ENCODE assay signal across 32 mouse cellular contexts in the genomic region with DNA sequence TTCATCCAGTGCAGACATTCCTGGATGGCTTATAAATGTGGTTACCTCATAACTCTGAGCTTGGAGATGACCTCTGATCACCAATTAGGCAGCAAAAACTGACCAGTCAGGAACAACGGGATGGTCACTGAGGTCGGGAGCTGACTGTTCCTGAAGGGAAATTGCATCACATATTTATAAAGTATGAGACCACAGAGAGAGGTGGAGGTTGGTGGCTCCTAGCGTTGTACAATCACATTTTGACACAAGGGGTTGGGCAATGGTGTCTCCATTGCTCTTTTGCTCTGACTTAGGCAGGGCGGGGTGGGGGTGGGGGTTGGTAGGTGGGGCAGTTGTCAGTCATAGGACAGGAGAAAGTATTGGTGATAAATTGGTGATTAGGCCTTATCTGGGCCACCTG. TPM values are rescaled to one million over a fixed set of nuclear protein-coding genes. Genes with fewer than 3 reads are reported as not detected.
A peak's percentile ranks its signal among the peaks of the same experiment; 100 is the strongest.
DNase-seq lines count a peak whose midpoint lies in the region; ATAC-seq and TF ChIP-seq lines count a peak whose summit lies in the region.
"Had no signal": no experiment of that assay in that cellular context is flagged by ENCODE, and none has a peak within 500 bp of the region (broad histone marks: within the 10 kb centered on the region; RNA-seq: fewer than 3 reads in every experiment).

No protein-coding gene starts in this region.

- no peak overlapping the region for H3K27ac ChIP-seq in heart, adult 2 months
- H3K27ac ChIP-seq in lung, postnatal 0 days (ENCODE audit: low read length), result no peak overlapping the region
- H3K27ac ChIP-seq in bone marrow macrophage, adult 2 months (ENCODE audit: insufficient read depth, low read depth, low read length), result peak overlapping the region; percentile 99
- H3K27ac ChIP-seq: embryonic facial prominence, embryonic 12.5 days; forebrain, embryonic 12.5 days; left cerebral cortex, adult 2 months; limb, embryonic 15.5 days; neural tube, embryonic 13.5 days had no signal

- 0 out of 2 replicates have a peak, but pooled peaks have one; percentile 35 for ATAC-seq in lung, postnatal 0 days
- ATAC-seq in megakaryocyte progenitor cell, adult 5-6 weeks (replicated peaks; ENCODE audit: poor library complexity), result peak; percentile 49

- no peak for TF ChIP-seq EP300 in heart, adult 2 months (IDR thresholded peaks at IDR 0.05; ENCODE audit: insufficient read depth, low read depth, low read length)
- TF ChIP-seq EP300 in lung, postnatal 0 days (IDR thresholded peaks at IDR 0.05), result peak; percentile 26; the same call in 1 of the 2 replicates

- no peaks in the 10 kb centered on the region; the same call in 1 of the 2 replicates for H3K36me3 ChIP-seq in heart, adult 2 months (ENCODE audit: control insufficient read depth, insufficient read depth, low read length)
- H3K36me3 ChIP-seq in lung, postnatal 0 days (ENCODE audit: insufficient read depth, low read length), result no peaks in the 10 kb centered on the region
- H3K36me3 ChIP-seq: embryonic facial prominence, embryonic 12.5 days; forebrain, embryonic 12.5 days; heart, embryonic 12.5 days; limb, embryonic 15.5 days; neural tube, embryonic 13.5 days had no signal

- DNase-seq in heart, adult 2 months, result peak; percentile 1 to 7
- DNase-seq in heart, adult 8-10 months (ENCODE audit: low spot score), result no peak
- DNase-seq in lung, postnatal 0 days (ENCODE audit: low spot score), result peak; percentile 34
- no peak for DNase-seq in lung, adult 2 months
- DNase-seq in c-Kit-positive CD71-positive TER-119-positive erythroid progenitor cells, embryonic 14.5 days (ENCODE audit: low spot score), result no peak
- no peak for DNase-seq in right cerebral cortex, adult 18-20 months
- DNase-seq: adrenal gland, postnatal 25 days; cerebellum, adult 18-20 months; cerebellum, postnatal 25 days; gastrocnemius, postnatal 36 days; heart, postnatal 10 days; kidney, adult 2 months; kidney, postnatal 10 days; left cerebral cortex, postnatal 4 days; midbrain, embryonic 14.5 days; retina, postnatal 1 day; right cerebral cortex, postnatal 4 days; thymus, postnatal 25 days had no signal

- 64% methylated on average over 4 of the region's 4 CpGs for WGBS in heart, adult 2 months
- 60% methylated on average over 4 of the region's 4 CpGs for WGBS in lung, postnatal 0 days
- 68% methylated on average over 4 of the region's 4 CpGs for WGBS in lung, adult 2 months

- H3K4me3 ChIP-seq in heart, adult 2 months, result no peak overlapping the region
- no peak overlapping the region for H3K4me3 ChIP-seq in lung, postnatal 0 days (ENCODE audit: low read depth, low read length)
- H3K4me3 ChIP-seq in lung, adult 2 months (replicated peaks; ENCODE audit: extremely low read depth, low read depth, low read length), result no peak overlapping the region
- H3K4me3 ChIP-seq in bone marrow macrophage, adult 2 months (ENCODE audit: insufficient read depth, low read length), result no peak overlapping the region
- H3K4me3 ChIP-seq: embryonic facial prominence, embryonic 12.5 days; erythroblast, embryonic 14.5 days; forebrain, embryonic 12.5 days; heart, embryonic 12.5 days; left cerebral cortex, adult 2 months; limb, embryonic 15.5 days; myocyte; neural tube, embryonic 13.5 days had no signal

- no peaks in the 10 kb centered on the region for H3K27me3 ChIP-seq in heart, adult 2 months (ENCODE audit: control insufficient read depth, insufficient read depth, low read length)
- no peaks in the 10 kb centered on the region for H3K27me3 ChIP-seq in lung, postnatal 0 days (replicated peaks; ENCODE audit: insufficient read depth, low read length)
- H3K27me3 ChIP-seq: embryonic facial prominence, embryonic 12.5 days; heart, embryonic 12.5 days; limb, embryonic 15.5 days; megakaryocyte, embryonic 14.5 days; neural tube, embryonic 13.5 days had no signal

- no peaks in the 10 kb centered on the region for H3K9me3 ChIP-seq in lung, postnatal 0 days (ENCODE audit: low read length)
- H3K9me3 ChIP-seq: embryonic facial prominence, embryonic 12.5 days; forebrain, embryonic 12.5 days; heart, embryonic 12.5 days; limb, embryonic 15.5 days; megakaryocyte, embryonic 14.5 days; neural tube, embryonic 13.5 days had no signal

- TF ChIP-seq CTCF in heart, adult 2 months (IDR thresholded peaks at IDR 0.05), result no peak
- TF ChIP-seq CTCF in lung, postnatal 0 days (IDR thresholded peaks at IDR 0.05), result no peak
- no peak for TF ChIP-seq CTCF in lung, adult 2 months (IDR thresholded peaks at IDR 0.05; ENCODE audit: insufficient read depth, low read length)
- TF ChIP-seq CTCF in bone marrow macrophage, adult 2 months (IDR thresholded peaks at IDR 0.05; ENCODE audit: low read depth, low read length), result no peak

- no peak for TF ChIP-seq POLR2A in heart, adult 2 months (IDR thresholded peaks at IDR 0.05; ENCODE audit: insufficient read depth, low read depth, low read length)
- TF ChIP-seq POLR2A in lung, adult 2 months (IDR thresholded peaks at IDR 0.05; ENCODE audit: borderline replicate concordance, extremely low read depth, low read depth, low read length), result no peak
- no peak for TF ChIP-seq POLR2A in bone marrow macrophage, adult 2 months (IDR thresholded peaks at IDR 0.05; ENCODE audit: borderline replicate concordance, low read depth, low read length)

- peaks cover 4% of the 10 kb centered on the region for H3K4me1 ChIP-seq in heart, adult 2 months (ENCODE audit: control insufficient read depth, insufficient read depth, low read length)
- no peaks in the 10 kb centered on the region for H3K4me1 ChIP-seq in lung, postnatal 0 days (ENCODE audit: insufficient read depth, low read depth, low read length)
- no peaks in the 10 kb centered on the region; the same call in 1 of the 2 replicates for H3K4me1 ChIP-seq in lung, adult 2 months (ENCODE audit: control insufficient read depth, insufficient read depth, low read length)
- H3K4me1 ChIP-seq in bone marrow macrophage, adult 2 months (ENCODE audit: control insufficient read depth, insufficient read depth, low read length), result peaks cover 33% of the 10 kb centered on the region
- H3K4me1 ChIP-seq: embryonic facial prominence, embryonic 12.5 days; forebrain, embryonic 12.5 days; limb, embryonic 15.5 days; neural tube, embryonic 13.5 days had no signal

- H3K79me2 ChIP-seq in heart, adult 2 months (replicated peaks; ENCODE audit: control insufficient read depth, insufficient read depth, low read length), result no peaks in the 10 kb centered on the region

- intact Hi-C loops in heart, adult 2 months (cut with DNase I), result loop anchor here (5.0 kb wide), 1 partner anchor 49 kb away; no protein-coding TSS in a partner anchor

- no peak overlapping the region for H3K4me2 ChIP-seq in lung, postnatal 0 days (replicated peaks; ENCODE audit: low read depth, low read length)
- H3K4me2 ChIP-seq: embryonic facial prominence, embryonic 12.5 days; forebrain, embryonic 12.5 days; heart, embryonic 12.5 days; limb, embryonic 15.5 days; neural tube, embryonic 13.5 days had no signal

- no peak overlapping the region for H3K9ac ChIP-seq in heart, adult 2 months (ENCODE audit: low read depth, low read length)
- no peak overlapping the region for H3K9ac ChIP-seq in lung, postnatal 0 days (replicated peaks; ENCODE audit: low read depth)
- H3K9ac ChIP-seq: embryonic facial prominence, embryonic 12.5 days; forebrain, embryonic 12.5 days; heart, embryonic 12.5 days; limb, embryonic 15.5 days; neural tube, embryonic 13.5 days had no signal

RNA-seq across cellular contexts. Expression of a gene that starts 1.8 kb away (rescaled TPM):
- total RNA-seq in heart, adult 2 months (2021), result 1 to 10 TPM; 3.4 to 4.3 TPM
- polyA plus RNA-seq in heart, adult 2 months (2012; rRNA removed), result 3.8 and 4.8 TPM in 2 replicates
- 1 to 10 TPM; 1.8 to 4.6 (median 2.3) TPM for total RNA-seq in heart, adult 8-10 months (2022)
- 19.0 and 21.5 TPM in 2 replicates for polyA plus RNA-seq in lung, postnatal 0 days (2015; fragmentation: Nextera tagmentation; extraction: Ambion mirVana)
- polyA plus RNA-seq in lung, adult 2 months (2012; rRNA removed), result 6.5 and 10.1 TPM in 2 replicates
- 346 and 355 TPM in 2 replicates for polyA plus RNA-seq in bone marrow macrophage, adult 2 months (2012; ENCODE audit: insufficient read depth, insufficient read length, missing spikeins)
- 13.3 and 20.8 TPM in 2 replicates for total RNA-seq in megakaryocyte progenitor cell, adult 5-6 weeks (2015)
- 38.8 and 50.9 TPM in 2 replicates for total RNA-seq in megakaryocyte progenitor cell, adult 5-6 weeks (2017)
- polyA plus RNA-seq: erythroblast, embryonic 14.5 days had no signal

RNA-seq across cellular contexts. Expression of a gene that starts 42.5 kb away (rescaled TPM):
- total RNA-seq in heart, adult 2 months (2021), result under 1 TPM; 0.47 to 0.91 TPM
- 0.51 and 0.82 TPM in 2 replicates for polyA plus RNA-seq in heart, adult 2 months (2012; rRNA removed)
- under 1 TPM; 0.43 to 0.76 (median 0.67) TPM for total RNA-seq in heart, adult 8-10 months (2022)
- 0.33 and 0.54 TPM in 2 replicates for polyA plus RNA-seq in lung, postnatal 0 days (2015; fragmentation: Nextera tagmentation; extraction: Ambion mirVana)
- polyA plus RNA-seq in lung, adult 2 months (2012; rRNA removed), result 0.20 and 0.60 TPM in 2 replicates
- polyA plus RNA-seq in bone marrow macrophage, adult 2 months (2012; ENCODE audit: insufficient read depth, insufficient read length, missing spikeins), result 63.6 and 69.5 TPM in 2 replicates
- total RNA-seq in megakaryocyte progenitor cell, adult 5-6 weeks (2015), result 8.6 and 10.9 TPM in 2 replicates
- 7.7 and 13.3 TPM in 2 replicates for total RNA-seq in megakaryocyte progenitor cell, adult 5-6 weeks (2017)
- polyA plus RNA-seq: erythroblast, embryonic 14.5 days; myocyte had no signal

RNA-seq across cellular contexts. Expression of a gene that starts 53.5 kb away (rescaled TPM):
- under 1 TPM in 1 of 2 experiments, not detected in 1; 0.32 TPM for total RNA-seq in heart, adult 2 months (2021)
- polyA plus RNA-seq in heart, adult 2 months (2012; rRNA removed), result 0.50 and 0.84 TPM in 2 replicates
- total RNA-seq in heart, adult 8-10 months (2022), result under 1 TPM in 3 of 4 experiments, not detected in 1; 0.12 to 0.66 (median 0.14) TPM
- 2.3 and 2.4 TPM in 2 replicates for polyA plus RNA-seq in lung, postnatal 0 days (2015; fragmentation: Nextera tagmentation; extraction: Ambion mirVana)
- polyA plus RNA-seq in lung, adult 2 months (2012; rRNA removed), result 1.2 and 4.2 TPM in 2 replicates
- polyA plus RNA-seq in bone marrow macrophage, adult 2 months (2012; ENCODE audit: insufficient read depth, insufficient read length, missing spikeins), result 12.5 and 15.4 TPM in 2 replicates
- 2.7 and 3.3 TPM in 2 replicates for total RNA-seq in megakaryocyte progenitor cell, adult 5-6 weeks (2015)
- 5.4 and 5.8 TPM in 2 replicates for total RNA-seq in megakaryocyte progenitor cell, adult 5-6 weeks (2017)
- total RNA-seq: adrenal gland, postnatal 25 days; gastrocnemius, adult 18-20 months; layer of hippocampus, postnatal 10 days; left cerebral cortex, adult 2 months; left cerebral cortex, postnatal 4 days had no signal
- polyA plus RNA-seq: erythroblast, embryonic 14.5 days; forebrain, embryonic 12.5 days; heart, embryonic 12.5 days; hindbrain, embryonic 11.5 days; myocyte; neural tube, embryonic 13.5 days had no signal

Comparison
In these comparisons a context has a peak if more than half of its experiments do, and no peak if none do; other contexts are left out.
1. DNase-seq: peak in heart, adult 2 months (2 of 2) and lung, postnatal 0 days (single experiment); none in heart, adult 8-10 months (single experiment), lung, adult 2 months (single experiment), c-Kit-positive CD71-positive TER-119-positive erythroid progenitor cells, embryonic 14.5 days (single experiment) and right cerebral cortex, adult 18-20 months (single experiment).
2. RNA of a gene that starts 1.8 kb away (polyA plus RNA-seq): 346 to 355 TPM in bone marrow macrophage, adult 2 months; 19.0 to 21.5 TPM in lung, postnatal 0 days, 6.5 to 10.1 TPM in lung, adult 2 months and 3.8 to 4.8 TPM in heart, adult 2 months; every median in the first group is over 10 times any median in the second.
3. RNA of a gene that starts 42.5 kb away (polyA plus RNA-seq): 63.6 to 69.5 TPM in bone marrow macrophage, adult 2 months; 0.33 to 0.54 TPM in lung, postnatal 0 days, 0.51 to 0.82 TPM in heart, adult 2 months and 0.20 to 0.60 TPM in lung, adult 2 months; every median in the first group is over 10 times any median in the second.